Mouse (Mus musculus) small intestine, adult 2 months (tissue): Measurements from ENCODE around the gene Synj2. TPM values are rescaled to one million over a fixed set of nuclear protein-coding genes. Genes with fewer than 3 reads are reported as not detected.
"Not testable (repeated sequence)": the region's sequence is repeated elsewhere in the genome, so short reads cannot be mapped to it uniquely, and the experiment has no call there.

Source experiments
- H3K27ac ChIP-seq: fragments of 200-500 bp; 2 replicates; pipeline ENCODE4 v1.5.1; 2012; ENCODE audit warnings: low read depth, low read length, control low read depth, inconsistent platforms; ENCODE audit not compliant: insufficient read depth
- H3K27me3 ChIP-seq: fragments of 200-500 bp; 2 replicates; pipeline ENCODE4 v1.6.1; 2012; ENCODE audit warnings: mild to moderate bottlenecking, moderate library complexity, low read length, inconsistent platforms; ENCODE audit not compliant: control insufficient read depth, insufficient read depth
- H3K36me3 ChIP-seq: fragments of 200-500 bp; 2 replicates; pipeline ENCODE4 v1.6.1; 2012; ENCODE audit warnings: mild to moderate bottlenecking, low read length, control low read depth, inconsistent platforms; ENCODE audit not compliant: control insufficient read depth, insufficient read depth
- H3K4me1 ChIP-seq: fragments of 200-500 bp; 2 replicates; pipeline ENCODE4 v1.6.1; 2012; ENCODE audit warnings: low read length, inconsistent platforms, mixed read lengths; ENCODE audit not compliant: control insufficient read depth, insufficient read depth, insufficient read length
- H3K4me3 ChIP-seq: fragments of 200-500 bp; 2 replicates; pipeline ENCODE4 v1.5.1; 2012; ENCODE audit warnings: low read depth, mild to moderate bottlenecking, control low read depth, inconsistent platforms, low read length, moderate library complexity
- CTCF ChIP-seq: fragments of 200-500 bp; IDR thresholded peaks from 2 replicates; pipeline ENCODE4 v1.5.1; 2012; ENCODE audit warnings: low read depth, mild to moderate bottlenecking, control low read depth, inconsistent platforms, low read length, moderate library complexity, mixed read lengths; ENCODE audit not compliant: insufficient replicate concordance, insufficient read length; ENCODE audit errors: extremely low read depth
- POLR2A ChIP-seq: fragments of 200-500 bp; IDR thresholded peaks from 2 replicates; pipeline ENCODE4 v1.6.1; 2012; ENCODE audit warnings: low read depth, mild to moderate bottlenecking, control low read depth, inconsistent platforms, low read length, moderate library complexity
- WGBS: fragments of 180-500 bp; shearing (Covaris S2); methylation state at CpG from one replicate; pipeline ENCODE4 v1.1.7; 2018; 5-methylcytosine and 5-hydroxymethylcytosine counted together
- polyA plus RNA-seq: library from polyadenylated mRNA; depleted of rRNA; stranded (reverse); fragments of >200 nt; gene quantifications from 2 replicates; pipeline ENCODE4 v1.2.3, GENCODE M21; 2012

Synj2 gene
- polyA plus RNA-seq, 1 experiment = 3.1 TPM

DNA sequence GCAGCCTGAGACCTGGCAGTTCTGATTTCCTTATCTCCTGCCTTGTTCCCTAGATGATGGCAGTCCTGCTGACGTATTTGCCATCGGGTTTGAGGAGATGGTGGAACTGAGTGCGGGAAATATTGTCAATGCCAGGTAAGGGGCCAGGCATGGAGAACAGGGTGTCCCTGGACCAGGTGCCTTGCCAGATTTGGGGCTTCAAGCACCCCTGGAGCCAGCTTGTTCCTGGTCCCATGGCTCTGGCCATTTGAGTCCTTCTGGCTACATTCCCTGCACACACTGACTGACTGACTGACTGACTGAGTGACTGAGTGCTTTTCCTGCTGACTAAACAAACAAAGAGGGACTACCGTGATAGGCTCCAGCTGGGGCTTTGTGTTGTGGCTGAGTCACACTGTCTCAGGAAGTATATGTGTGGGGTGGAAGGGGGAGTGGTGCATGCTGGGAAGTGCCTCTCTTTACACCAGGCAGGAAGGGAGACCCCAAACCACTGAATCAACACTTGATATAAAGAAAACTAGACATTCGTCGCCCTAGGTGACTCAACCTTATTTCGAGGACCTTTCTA lies 75.2 kb downstream of the Synj2 start:
- no peaks in the 10 kb centered on the region for H3K27me3 ChIP-seq
- H3K4me3 ChIP-seq = no peak overlapping the region
- WGBS = 60% methylated on average over 7 of the region's 7 CpGs
- peaks cover 4% of the 10 kb centered on the region; the same call in 1 of the 2 replicates for H3K4me1 ChIP-seq
- no peak for TF ChIP-seq POLR2A
- TF ChIP-seq CTCF = no peak
- no peaks in the 10 kb centered on the region for H3K36me3 ChIP-seq
- H3K27ac ChIP-seq = no peak overlapping the region

DNA sequence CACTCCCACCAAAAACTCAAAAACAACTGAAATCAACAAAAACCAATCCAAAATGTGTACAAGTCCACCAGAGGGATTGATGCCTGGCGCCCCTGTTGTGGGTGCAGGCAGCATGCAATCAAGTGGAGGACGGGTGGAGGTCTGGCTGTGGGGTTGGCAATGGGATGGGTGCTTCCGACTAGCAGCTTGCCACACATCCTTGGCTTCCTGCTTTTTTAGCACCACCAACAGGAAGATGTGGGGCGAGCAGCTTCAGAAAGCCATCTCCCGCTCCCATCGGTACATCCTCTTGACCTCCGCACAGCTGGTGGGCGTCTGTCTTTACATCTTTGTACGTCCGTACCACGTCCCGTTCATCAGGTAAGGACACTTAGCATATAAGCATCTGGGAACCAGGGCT lies 76.2 kb downstream of the Synj2 start:
- Histone ChIP-seq H3K36me3 (no peaks in the 10 kb centered on the region), H3K27me3 (no peaks in the 10 kb centered on the region), H3K4me3 (no peak overlapping the region), H3K27ac (no peak overlapping the region), H3K4me1 (peaks cover 4% of the 10 kb centered on the region; the same call in 1 of the 2 replicates)
- TF ChIP-seq CTCF = no peak
- TF ChIP-seq POLR2A = no peak
- WGBS = 87% methylated on average over 12 of the region's 12 CpGs

DNA sequence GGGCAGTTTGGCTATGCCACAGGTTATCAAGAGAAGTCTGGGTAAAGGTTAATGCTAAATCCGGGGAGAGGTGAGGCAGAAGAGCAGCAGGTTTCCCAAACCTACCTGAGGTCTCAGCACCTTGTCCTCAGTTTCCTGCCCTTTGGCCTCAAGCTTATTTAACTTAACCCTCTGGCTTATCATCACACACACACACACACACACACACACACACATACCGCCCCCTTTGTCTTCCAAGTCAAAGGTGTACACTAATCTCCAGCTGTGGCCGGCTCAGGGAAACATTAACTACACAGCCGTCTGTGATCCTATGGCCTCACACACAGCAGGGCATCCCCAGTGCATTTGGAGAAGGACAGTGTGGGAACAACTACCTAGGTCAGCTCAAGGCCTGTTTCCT lies 77.3 kb downstream of the Synj2 start:
- 26% methylated on average over 4 of the region's 4 CpGs for WGBS

DNA sequence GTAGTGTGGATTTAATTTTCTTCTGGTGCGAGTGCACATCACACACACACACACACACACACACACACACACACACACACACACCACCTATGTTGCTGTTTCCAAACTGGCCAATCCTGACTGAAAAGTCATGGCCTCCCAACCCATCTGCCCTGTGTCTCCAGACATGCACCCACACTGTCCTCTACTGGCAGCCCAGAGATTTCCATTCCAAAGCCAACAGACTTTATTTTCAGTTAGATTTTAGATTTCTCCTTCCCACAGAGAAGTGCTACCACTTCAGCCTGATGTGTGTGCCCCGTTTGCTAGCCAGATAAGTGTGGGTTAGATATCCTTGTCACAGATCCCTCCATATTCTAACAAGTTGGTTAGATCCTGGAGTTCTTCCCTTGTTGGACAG lies 78.7 kb downstream of the Synj2 start:
- TF ChIP-seq CTCF = peak; percentile 48; the same call in 1 of the 2 replicates
- TF ChIP-seq POLR2A = no peak
- WGBS = 64% methylated on average over 2 of the region's 2 CpGs
- H3K4me1 ChIP-seq = peaks cover 4% of the 10 kb centered on the region; the same call in 1 of the 2 replicates
- H3K27me3 ChIP-seq = no peaks in the 10 kb centered on the region
- no peak overlapping the region for H3K4me3 ChIP-seq
- no peak overlapping the region for H3K27ac ChIP-seq
- H3K36me3 ChIP-seq = peaks cover 4% of the 10 kb centered on the region; the same call in 1 of the 2 replicates

More for the DNA sequence above, 77.3 kb downstream of the Synj2 start:
- H3K27ac ChIP-seq = no peak overlapping the region
- H3K36me3 ChIP-seq = no peaks in the 10 kb centered on the region
- no peak overlapping the region for H3K4me3 ChIP-seq
- TF ChIP-seq POLR2A (no peak), CTCF (no peak)
- H3K4me1 ChIP-seq = peaks cover 4% of the 10 kb centered on the region; the same call in 1 of the 2 replicates
- no peaks in the 10 kb centered on the region for H3K27me3 ChIP-seq

DNA sequence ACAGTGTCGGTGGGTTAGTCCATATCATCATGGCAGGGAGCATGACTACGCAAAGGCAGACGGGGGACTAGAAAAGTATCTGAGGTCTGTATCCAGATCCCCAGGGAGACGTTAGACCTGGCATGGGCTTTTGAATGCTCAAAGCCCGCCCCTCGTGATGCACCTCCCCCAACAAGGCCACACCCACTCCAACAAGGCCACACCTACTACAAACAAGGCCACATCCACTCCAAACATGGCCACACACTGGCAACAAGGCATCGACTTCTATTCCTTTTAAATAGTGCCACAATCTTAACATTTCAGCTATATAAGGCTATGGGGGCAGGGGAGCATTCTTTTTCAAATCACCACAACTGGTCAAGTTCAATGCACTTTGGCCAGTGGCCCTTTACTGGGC lies 79.6 kb downstream of the Synj2 start:
- Histone ChIP-seq H3K4me1 (peaks cover 4% of the 10 kb centered on the region; the same call in 1 of the 2 replicates), H3K27me3 (no peaks in the 10 kb centered on the region), H3K36me3 (peaks cover 6% of the 10 kb centered on the region), H3K27ac (no peak overlapping the region), H3K4me3 (no peak overlapping the region)
- TF ChIP-seq POLR2A = no peak
- TF ChIP-seq CTCF = no peak
- WGBS = 71% methylated on average over 7 of the region's 7 CpGs

DNA sequence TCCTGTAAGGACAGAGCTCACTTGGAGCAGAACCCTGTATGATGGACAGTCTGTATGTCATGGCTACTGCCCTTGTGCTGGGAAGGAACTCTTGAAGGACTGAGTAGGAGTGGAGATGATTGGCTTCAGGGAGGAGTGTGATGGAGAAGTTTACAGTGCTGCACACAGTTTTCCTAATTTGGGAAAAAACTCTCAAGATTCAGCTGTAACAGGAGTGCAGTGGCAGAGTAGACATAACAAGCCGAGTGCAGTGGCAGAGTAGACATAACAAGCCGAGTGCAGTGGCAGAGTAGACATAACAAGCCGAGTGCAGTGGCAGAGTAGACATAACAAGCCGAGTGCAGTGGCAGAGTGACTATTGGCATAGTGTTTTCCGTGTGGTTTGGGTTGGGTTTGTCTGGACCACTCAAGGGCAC lies 80.3 kb downstream of the Synj2 start:
- not testable (repeated sequence) for H3K27me3 ChIP-seq, H3K4me3 ChIP-seq, H3K27ac ChIP-seq, H3K36me3 ChIP-seq, H3K4me1 ChIP-seq
- 64% methylated on average over 5 of the region's 5 CpGs for WGBS

DNA sequence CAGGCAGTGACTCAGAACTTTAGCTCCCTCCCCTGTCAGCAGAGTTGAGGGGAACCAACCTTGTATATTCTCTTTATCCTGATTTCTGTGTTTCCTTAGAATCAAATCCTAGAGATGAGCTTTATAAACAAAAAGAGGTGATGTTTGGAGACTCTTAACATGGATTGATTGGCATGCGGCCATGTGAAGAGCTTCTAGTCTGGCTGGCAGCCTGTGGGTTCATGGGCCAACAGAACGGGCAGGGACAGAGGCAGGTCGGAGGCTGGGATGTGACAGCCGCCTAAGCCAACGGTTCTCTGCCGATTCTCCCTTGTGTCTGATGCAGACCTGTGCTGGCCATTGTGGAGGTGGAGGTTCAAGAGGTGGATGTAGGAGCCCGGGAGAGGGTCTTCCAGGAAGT lies 84.8 kb downstream of the Synj2 start:
- Histone ChIP-seq H3K27ac (no peak overlapping the region), H3K27me3 (no peaks in the 10 kb centered on the region), H3K36me3 (peaks cover 26% of the 10 kb centered on the region), H3K4me3 (no peak overlapping the region), H3K4me1 (no peaks in the 10 kb centered on the region)
- no peak for TF ChIP-seq POLR2A
- no peak for TF ChIP-seq CTCF
- WGBS = 88% methylated on average over 7 of the region's 7 CpGs
